Mouse (Mus musculus) embryonic fibroblast, embryonic 13.5 days (primary cell): Measurements from ENCODE around the gene Mettl17.

Experiments used
- CTCF ChIP-seq: IDR thresholded peaks from 2 replicates; pipeline ENCODE4 v1.5.1; 2011; ENCODE audit warnings: mild to moderate bottlenecking, control low read depth, low read length, moderate library complexity, borderline replicate concordance; ENCODE audit not compliant: insufficient read depth
- POLR2A ChIP-seq: IDR thresholded peaks from 2 replicates; pipeline ENCODE4 v1.6.1; 2011; ENCODE audit warnings: low read depth, mild to moderate bottlenecking, control low read depth, low read length, moderate library complexity

DNA sequence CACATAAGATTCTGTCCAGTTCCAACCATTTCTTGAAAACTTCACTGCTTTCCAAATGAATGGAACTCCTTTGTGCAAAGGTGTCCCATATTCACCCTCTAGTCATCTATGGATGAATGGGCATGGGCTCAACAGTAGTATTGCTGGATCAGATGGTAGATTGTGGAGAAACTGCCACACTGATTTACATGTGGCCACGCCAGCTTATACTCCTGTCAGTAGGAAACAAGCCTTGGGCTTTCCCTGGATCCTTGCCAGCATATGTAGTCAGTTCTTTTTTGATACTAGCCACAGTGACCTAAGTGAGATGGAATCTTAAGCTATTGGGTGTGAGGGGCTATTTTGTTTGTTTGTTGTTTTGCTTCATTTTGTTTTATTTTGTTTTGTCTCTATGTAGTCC, 42.4 kb upstream of the Mettl17 start:
- TF ChIP-seq POLR2A (no peak), CTCF (no peak)
